Mouse (Mus musculus) lung, postnatal 36 days (tissue): ENCODE measurements at regions not wholly inside any gene's neighbourhood (a gene's known extent, or its start where the extent isn't known, plus 50 kb on each side); places are given as distances from the start of the nearest gene placed in this dataset.

Experiments used
- DNase-seq: peaks from one replicate; pipeline ENCODE4 v3.0.0; 2022; ENCODE audit warnings: mixed read lengths

DNA sequence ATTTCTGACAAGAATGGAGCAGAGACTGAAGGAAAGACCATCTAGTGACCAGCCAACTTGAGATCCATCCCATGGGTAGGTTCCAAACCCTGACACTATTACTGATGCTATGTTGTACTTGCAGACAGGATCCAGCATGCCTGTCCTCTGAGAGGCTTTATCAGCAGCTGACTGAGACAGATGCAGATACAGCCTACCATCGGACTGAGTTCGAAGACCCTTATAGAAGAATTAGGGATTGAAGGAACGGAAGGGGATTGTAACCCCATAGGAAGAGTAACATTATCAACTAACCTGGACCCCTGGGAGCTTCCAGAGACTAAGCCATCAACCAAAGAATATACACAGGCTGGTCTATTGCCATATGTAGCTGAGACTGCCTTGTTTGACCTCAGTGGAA is 183.1 kb upstream of the Adcy2 start:
- DNase-seq = no peak

DNA sequence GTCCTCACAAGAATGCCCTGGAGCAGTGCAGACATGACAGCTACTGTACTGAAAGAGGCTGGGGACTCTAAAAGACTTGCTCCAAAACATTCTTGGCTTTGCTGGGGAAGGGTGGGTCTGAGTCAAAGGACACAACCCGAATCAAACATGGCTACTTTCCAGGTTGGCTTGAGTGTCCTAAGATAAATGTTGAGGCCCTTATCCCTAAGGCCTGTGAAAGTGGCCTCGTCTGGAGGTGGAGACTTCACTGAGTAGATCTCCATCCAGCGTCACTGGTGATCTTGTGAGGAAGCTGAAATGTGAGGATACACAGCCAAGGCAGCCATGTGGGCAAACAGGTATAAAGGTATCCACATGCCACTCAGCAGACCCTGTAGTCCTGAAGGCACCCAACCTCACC is 191.3 kb upstream of the Adcy2 start:
- no peak for DNase-seq

DNA sequence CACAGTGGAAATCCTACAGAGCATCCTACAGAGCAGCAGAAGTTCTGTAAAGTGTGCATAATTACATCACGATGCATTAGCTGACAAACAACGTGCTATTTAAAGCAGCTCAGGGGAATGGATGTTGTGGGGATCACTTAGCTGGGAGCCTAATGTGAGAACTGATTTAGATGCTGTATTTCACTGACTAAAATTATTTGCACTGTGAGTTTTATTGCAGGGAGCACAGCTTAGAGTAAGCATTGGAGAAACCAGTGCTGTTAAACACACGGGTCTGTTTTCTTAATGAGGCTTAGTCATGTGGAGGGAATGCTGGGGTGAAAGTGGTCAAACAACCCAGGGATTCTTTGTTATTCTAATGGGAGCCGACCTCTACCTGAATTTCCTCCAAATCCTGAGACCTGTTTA is 197.1 kb upstream of the Adcy2 start:
- DNase-seq = no peak

DNA sequence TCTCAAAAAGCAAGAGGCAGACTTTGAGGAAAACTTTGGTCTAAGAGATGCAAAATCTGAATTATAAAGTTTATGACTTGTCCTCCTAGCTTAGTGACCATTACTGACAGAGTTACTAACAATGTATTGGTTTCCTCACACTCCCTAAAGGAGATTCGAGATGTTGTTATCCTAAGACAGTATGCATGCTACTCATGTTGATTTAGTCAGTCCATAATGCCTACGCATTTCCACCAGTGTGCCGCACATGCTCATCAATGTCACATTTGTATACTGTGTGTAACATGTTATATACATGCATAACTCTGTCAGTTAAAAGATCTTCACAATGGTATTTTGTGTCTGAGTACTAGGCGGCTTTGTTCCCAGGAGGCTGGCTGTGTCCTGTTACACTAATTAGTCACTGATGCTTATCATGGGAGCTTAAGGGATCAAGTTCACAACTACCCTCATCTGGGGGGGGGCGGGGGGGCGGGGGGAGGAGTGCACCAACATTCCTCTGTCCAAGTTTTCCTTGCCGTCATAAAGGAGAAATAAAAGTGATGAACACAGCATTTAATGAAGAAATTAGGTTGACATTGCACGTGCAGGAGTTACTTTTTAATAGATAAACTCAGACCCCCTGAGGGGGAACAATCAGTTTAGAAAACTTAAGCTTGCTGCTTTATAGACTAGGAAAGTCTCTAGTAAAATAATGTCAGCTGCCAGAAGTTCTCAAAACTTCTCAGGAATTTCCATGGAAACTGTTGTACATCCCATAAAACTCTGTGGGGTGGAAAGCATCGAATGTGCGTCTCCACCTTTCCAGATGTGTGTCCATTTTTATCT is 208.6 kb upstream of the Adcy2 start:
- no peak for DNase-seq

DNA sequence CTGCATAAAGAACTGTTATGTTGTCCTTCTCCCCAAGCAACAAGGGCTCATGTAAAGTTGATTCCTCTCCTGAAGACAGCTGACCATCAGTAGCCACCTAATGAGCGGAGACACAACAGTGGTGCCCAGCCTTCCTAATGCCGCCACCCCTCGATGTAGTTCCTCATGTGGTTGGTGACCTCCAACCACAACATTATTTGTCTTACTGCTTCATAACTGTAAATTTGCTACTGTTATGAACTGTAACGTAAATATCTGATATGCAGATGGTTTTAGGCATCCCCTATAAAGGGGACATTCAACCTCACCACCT is 209.2 kb upstream of the Adcy2 start:
- no peak for DNase-seq

DNA sequence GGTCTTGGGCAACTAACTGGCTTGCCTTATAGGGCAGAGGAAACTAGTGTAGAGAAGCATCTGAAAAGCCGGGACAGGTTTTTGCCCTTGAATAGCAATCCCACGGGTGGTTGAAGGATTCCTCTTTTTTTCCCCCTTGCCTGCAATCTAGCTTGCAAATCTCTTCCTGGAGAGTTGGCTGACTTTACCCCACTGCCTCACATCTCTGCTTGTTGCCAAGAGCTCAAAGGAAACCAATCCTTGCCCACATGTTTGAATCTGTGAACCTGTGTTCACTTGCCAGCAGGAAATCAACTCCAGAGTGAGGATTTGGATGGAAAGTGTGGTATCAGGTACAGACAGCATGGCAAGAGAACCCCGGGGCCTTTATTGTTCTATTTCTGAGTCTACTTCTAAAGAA is 217.2 kb upstream of the Adcy2 start:
- no peak for DNase-seq

DNA sequence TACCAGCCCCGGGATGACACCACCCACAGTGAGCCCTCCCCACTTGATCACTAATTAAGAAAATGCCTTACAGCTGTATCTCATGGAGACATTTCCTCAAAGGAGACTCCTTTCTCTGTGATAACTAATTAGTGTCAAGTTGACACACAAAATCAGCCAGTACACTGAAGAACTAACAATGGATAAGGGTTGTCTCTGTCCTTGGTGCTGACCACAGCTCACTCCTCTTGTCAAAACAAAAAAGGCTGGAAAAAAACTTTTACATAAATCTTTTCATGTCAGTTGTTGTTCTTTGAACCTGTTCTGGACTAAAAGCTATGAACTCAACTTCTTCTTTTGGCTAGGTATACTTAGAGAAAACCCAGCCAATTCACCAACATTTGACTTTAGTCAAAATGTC is 221.1 kb upstream of the Adcy2 start:
- DNase-seq = no peak

DNA sequence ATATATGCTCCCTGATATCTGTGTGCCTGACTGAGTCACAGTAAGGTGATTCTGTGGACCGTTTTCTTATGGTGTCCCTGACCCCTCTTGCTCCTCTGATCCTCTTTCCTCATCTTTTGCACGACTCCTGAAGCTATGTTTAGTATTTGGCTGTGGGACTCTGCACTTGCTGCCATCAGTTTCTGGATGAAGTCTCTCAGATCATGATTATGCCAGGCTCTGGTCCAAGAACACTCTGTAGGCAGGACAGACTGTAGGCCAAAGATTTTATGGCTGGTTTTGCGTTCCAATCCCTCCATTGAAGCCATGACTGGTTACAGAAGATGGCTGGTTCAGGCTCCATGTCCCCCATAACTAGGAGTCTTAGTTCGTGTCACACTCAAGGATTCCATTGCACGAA is 227.2 kb upstream of the Adcy2 start:
- no peak for DNase-seq

DNA sequence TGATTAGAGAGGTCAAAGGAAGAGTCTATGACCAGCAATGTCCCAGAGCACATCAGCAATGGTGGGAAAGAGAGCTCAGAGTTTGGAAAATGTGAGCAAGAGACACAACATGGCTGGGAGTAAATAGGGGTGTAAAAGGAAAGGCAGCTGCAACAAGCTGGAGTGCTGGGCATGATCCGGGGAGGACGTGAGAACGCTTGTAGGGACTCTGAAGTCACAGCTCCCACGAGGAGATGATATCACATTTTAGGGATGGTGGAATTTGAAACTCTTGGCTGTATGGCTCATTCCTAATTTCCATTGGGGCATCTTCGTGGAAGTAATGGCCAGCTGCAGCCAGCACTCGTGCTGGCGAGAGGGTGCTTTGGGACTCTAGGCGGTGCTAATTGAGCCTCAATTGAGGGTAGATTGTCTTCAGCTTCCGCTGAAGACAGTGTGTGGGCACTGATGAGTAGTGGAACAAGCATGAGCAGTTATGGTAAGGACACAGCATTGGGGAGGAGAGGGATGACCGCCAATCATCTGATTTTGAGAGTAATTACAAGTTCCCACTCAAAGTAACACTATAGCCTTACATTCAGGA is 231.1 kb upstream of the Adcy2 start:
- no peak for DNase-seq

DNA sequence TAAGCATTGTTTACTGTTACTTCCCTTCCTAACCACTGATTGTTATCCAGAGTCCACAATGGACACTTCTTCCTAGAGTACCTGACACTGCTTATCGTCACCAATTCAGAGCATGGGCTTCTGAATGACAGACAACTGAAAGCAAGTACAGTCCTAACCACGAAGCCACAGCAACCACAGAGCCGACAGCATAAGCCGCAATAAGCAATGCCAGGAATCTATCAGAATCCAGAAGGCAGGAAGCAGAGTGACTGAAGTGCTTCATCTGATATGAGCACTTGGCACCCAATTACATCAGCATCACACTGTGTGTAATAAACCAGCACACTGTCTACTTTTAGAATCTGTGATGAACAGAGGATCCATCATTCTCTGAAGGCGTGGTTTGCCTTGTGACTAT is 237.0 kb upstream of the Adcy2 start:
- no peak for DNase-seq

DNA sequence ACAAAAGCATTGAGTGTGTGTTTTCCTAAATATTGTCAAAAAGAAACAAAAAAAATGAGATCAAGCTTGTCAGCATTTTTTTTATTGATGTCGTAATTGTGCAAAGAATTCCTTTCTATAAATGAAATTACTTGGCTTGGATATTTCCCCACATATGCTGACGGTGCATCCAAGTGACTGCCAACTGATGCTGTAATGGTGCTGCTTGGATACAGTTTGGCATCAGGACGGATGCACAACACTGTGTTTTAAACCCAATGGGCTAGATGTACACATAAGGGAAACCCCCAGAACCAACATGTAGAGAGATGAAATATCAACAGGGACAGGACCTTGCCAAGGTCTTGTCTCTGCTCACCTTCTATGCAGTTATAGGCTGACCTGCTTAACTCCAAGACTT is 238.6 kb upstream of the Adcy2 start:
- no peak for DNase-seq

DNA sequence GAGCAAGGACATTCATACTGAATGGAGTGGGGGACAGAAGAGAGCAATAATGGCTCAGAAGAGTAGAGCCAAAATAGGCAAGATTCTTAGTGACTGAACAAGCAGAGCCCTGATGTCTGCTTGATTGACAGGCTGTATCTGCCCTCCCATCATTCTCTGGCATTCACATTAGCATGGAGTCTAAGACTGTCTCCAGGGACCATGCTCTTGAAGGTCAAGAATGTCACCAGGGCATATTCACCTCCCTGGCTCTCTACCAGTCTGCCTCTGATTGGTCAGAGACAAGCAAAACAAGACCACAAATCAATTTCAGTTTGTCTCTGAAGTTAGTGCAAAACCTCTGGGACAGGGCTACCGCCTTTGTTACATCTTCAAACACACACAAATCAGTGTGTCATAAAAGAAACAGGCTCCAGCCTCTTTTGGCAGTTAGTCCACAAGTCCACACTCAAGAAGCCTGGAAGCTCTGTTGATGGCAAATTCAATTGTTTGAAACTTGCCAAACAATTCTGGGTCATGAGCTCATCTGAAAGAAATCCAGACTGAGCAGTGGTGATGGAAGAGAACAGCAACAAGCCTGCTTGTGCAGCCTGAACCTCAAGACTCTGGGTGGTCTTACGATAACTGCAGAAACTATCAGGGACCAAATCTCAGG is 240.0 kb upstream of the Adcy2 start:
- DNase-seq = peak; percentile 23

DNA sequence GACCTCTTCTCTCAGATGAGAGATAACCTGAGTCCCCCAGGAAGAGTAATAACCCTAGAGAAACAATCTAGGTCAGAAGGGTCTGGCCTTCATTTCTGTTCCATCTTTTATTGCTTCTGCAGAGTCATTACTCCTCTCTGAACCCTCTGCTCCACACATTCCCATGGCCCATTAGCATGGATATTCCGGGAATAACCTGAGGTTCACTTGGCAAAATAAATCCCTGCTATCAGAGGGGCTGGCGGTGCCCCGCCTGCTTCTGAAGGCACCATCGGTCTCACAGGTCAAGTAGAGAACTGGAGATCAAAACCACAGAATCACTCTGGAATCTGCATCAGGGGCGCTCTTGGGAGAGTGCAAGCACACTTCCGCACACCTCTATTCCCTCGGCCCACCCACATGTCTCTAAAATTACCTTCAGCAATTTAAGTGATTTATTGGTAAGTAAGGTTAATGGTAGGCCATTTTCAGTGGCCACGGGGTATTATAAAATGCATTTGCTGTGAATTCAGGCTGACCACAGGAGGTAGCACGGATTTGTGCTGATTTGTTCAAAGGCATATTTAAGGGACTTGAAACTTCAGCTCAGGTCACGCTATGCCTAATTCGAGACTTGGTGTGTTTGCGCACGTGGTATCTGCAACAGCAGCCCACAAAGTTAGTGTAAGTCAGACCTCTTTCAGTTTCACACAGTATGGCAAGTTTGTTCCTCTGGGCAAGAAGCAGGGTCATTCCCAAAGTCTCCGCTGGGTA is 243.4 kb upstream of the Adcy2 start:
- no peak for DNase-seq

DNA sequence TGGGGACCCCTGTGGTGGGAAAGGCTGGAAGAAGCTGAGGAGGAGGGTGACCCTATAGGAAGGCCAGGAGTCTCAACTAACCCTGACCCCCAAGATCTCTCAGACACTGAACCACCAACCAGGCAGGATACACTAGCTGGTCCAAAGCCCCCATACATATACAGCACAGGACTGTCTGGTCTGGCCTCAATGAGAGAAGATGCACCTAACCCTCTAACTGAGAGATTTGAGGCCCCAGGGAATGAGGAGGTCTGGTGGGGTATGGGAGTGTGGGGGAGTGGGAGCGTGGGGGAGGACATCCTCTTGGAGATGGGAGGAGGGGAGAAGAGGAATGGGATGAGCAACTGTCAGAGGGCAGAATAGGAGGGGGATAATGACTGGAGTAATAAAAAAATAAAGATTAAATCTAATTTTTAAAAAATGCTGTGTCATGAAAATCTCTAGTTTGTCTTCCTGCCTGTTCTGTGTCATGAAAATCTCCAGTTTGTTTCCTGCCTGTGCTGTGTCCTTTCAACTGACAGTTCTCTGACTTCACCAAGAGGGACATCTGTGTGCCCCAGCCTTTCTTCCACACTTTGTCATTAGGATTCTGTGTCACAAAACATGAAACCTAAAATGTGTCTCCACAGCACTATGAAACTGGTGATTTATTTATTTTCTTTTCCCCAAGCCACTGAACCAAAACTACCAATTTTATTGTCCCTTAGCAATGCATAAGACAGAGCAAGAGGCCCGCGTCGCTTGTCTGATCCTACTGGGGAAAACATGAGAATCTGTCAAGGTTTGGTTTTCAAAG is 251.2 kb upstream of the Adcy2 start:
- DNase-seq = no peak

DNA sequence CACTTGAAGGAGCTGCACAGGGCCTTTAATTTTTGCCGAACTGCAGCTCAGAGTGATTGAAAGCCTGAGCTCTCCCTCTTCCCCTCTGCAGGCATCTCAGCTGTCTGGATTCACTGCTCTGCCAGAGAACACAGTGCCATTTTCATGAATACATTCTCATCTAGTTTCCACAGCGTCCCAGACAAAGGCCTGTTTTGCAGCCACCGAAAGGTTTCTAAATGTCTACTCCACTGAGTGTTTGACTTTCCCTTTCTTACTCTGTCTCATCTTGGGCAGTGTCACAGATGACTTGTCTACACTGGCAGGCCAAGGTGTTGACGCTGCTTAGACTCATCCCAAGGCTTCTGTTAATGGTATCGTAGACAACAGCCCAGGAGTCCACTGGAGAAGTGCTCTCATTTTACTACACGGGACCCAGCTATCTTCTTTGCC is 251.8 kb upstream of the Adcy2 start:
- no peak for DNase-seq

DNA sequence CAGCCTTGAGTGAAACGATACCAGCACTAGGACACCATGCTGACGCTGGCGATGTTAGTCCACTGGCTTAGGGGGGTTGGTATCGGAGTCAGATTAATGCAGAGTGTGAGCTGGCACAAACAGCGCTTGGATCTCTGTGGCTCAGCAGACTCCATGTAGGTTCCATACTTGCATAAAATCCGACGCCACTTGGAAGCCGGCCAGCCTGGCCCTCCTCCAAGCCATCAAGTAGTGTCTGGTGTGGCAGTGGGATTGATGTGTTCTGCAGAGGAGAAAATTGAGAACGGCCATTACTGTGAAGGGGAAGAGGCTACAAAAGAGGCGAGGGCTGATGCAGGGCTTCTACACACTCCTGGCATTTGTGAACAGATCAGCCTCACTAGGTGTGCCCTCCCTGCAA is 253.0 kb upstream of the Adcy2 start:
- DNase-seq = no peak

DNA sequence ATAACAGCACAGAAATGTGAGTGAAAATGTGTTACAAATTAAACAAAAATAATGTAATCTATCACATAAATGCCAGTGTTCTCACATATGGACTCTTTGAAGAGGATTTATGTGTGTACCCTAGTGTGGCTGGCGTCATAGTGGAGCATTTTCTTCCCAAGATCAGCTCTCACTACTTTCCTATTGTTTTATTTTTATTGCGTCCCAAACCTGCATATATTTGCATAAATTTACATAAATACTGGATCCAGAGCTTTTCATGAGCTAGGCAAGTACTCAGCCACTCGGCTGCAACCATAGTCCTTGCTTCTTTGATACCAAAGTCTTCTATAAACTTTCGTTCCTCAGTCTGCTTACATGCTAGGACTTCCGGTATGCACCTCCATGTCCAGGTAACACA is 261.1 kb upstream of the Adcy2 start:
- DNase-seq = no peak

DNA sequence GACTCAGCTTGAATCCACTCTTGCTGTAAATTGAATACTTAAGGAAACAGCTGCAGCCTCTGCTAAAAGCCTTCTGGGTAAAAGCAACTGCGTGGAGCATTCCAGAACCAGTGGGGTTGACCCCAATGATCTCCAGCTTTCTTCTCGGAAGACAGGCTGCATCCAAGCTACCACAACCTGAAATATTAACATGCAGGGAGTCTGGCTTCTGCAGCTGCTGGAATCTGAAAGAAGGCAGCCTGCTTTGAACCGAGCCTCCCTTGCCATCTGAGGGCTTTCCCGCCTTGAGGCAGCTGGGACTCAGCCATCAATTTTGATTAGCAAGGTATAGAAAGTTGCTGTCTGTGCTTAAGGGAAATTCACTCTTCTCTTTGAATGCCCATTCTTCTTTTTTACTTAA is 261.6 kb upstream of the Adcy2 start:
- DNase-seq = no peak

DNA sequence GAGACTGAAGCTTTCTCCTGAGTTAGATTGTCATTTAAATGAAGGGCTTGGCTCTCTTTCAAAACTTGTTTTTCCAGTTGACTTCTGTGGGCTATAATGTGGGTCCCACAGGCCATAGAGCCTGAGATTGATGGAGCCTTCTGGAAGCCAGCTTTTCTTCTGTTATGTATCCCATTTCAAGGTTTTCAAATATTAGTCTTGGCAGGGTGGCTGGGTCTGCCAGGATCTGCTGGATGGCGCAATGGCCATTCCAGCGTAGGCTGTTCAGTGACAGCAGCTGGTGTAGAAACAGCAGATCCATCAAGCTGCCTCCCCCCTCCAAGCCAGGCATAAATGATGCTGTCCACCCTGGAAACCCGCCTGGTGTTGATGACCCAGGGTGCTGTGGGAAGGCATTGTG is 264.4 kb upstream of the Adcy2 start:
- peak; percentile 19 for DNase-seq

DNA sequence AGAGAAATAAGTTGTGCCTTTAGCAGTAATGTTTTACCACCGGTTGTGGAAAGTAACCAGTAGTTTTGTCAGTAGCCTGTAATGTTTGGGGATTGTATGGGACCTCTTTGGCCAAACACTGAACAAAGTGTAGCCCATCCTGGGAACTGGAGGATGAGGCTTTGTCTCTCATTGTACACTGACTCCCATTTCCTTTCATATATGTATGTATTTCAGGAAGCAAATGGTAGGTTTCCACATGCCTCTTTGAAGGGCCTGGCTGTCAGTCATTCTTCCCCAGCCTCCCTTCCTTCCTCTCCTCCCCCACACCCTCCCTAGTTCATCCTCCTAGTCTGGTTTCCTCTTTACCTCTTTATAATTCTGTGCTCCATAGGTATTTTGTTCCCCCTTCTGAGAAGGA is 266.7 kb upstream of the Adcy2 start:
- no peak for DNase-seq

DNA sequence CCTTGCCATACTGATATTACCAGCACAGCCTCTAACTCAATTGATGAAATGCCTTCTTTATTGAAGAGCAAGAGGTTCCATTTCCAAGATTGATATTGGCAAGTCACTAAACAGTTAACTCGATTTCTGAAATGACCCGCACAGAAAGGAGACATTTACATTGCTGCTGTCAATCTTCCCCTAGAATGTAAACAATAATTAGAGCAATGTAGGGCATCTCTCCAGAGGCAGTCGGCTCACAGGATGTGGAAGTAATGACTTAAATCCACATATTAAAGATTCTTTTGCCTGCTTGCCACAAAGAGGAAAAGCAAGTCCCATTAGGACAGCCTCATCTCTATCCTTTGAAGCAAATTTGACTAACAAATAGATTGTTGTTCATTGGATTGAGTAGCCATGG is 261.0 kb upstream of the Nsun2 start:
- DNase-seq = no peak

DNA sequence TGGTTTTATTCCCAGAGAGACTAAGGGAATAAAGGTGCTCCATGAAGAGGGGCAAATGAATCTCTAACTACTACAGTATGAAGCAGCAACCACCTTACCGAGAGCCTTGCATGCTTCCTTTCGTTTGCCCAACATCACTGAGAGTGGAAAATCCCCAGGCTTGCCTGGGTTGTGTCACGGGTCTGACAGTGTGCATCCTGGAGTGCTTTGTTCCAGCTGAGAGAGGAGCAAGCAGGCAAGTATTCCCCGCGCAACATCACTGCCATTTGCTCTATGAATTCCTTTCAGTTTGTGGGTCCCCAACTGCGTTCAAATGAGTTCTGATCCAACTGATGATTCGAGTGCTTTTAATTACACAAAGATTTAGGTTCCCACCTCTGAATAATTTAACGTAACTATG is 253.9 kb upstream of the Nsun2 start:
- DNase-seq = no peak

DNA sequence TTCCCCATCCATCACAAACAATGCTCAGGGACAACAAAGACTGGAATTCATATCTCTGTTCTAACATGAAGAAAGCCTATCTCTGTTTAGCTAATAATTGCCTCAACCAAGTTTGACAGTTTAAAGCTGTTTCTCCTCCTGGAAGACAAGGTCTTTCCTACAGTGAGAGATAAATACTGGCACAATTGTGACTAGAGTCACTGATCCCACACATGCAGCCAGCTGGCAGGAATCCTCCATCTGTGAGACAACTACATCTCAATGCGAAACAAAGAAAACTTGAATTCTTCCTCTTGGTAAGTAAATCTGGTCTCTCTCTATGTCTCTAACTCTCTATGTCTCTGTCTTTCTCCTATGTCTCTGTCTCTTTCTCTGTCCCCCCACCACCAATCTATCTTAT is 239.1 kb upstream of the Nsun2 start:
- DNase-seq = peak; percentile 7
